Mouse (Mus musculus) neutrophil, adult 65 days (primary cell): Measurements from ENCODE around the gene Gm17584. TPM values are rescaled to one million over a fixed set of nuclear protein-coding genes. Genes with fewer than 3 reads are reported as not detected.

Experiments
- total RNA-seq: library from RNA; stranded (reverse); gene quantifications from 2 replicates; pipeline ENCODE4 v1.2.4, GENCODE M21; 2023

The Gm17584 gene
- not detected in 2 replicates for total RNA-seq

GRCm38 (mm10) chrX:124500263-124500662 lies at the start of gene Gm17584:
TSS of gene Gm17584 (plus strand) at chrX:124500563.

Other genes starting within 250 kb of the Gm17584 start
- not detected in 2 replicates for gene Gm17469, start 129.3 kb downstream of the Gm17584 start, total RNA-seq